ENCODE assay signal across 20 mouse cellular contexts in the genomic region with DNA sequence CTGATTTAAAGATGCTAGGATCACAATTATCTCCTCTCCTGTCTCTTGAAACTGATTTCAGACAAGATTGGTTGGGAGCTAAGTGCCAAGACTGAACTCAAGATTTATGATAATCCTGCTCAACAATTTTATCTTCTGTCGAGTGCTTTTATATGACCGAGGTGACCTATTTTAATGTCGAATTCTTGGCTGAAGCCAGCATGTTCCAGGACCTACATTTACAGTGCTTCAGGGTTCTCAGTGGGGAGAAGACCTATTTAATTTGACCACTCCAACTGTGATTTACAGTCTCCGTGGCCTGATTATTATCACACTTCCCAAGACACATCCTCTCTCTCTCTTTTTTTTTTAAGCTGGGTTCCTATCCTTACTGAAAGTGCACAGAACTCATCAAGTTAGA.
A peak's percentile ranks its signal among the peaks of the same experiment; 100 is the strongest.
DNase-seq lines count a peak whose midpoint lies in the region; ATAC-seq and TF ChIP-seq lines count a peak whose summit lies in the region.
"Had no signal": no experiment of that assay in that cellular context is flagged by ENCODE, and none has a peak within 500 bp of the region (broad histone marks: within the 10 kb centered on the region; RNA-seq: fewer than 3 reads in every experiment).

No protein-coding gene starts in this region.

- H3K27ac ChIP-seq in intestine, postnatal 0 days (ENCODE audit: low read depth, low read length) = no peak overlapping the region
- H3K27ac ChIP-seq: embryonic facial prominence, embryonic 10.5 days; embryonic facial prominence, embryonic 12.5 days had no signal

- no peak overlapping the region for H3K4me3 ChIP-seq in intestine, postnatal 0 days (ENCODE audit: low read depth, low read length)
- H3K4me3 ChIP-seq: embryonic facial prominence, embryonic 10.5 days; embryonic facial prominence, embryonic 12.5 days had no signal

- H3K4me2 ChIP-seq in intestine, postnatal 0 days (replicated peaks; ENCODE audit: low read depth) = no peak overlapping the region
- H3K4me2 ChIP-seq: embryonic facial prominence, embryonic 12.5 days had no signal

- H3K9me3 ChIP-seq in intestine, postnatal 0 days (ENCODE audit: control insufficient read depth) = no peaks in the 10 kb centered on the region
- H3K9me3 ChIP-seq: embryonic facial prominence, embryonic 10.5 days; embryonic facial prominence, embryonic 12.5 days; G1E had no signal

- peak; percentile 76 for ATAC-seq in cerebellum, adult (ENCODE audit: insufficient number of reproducible peaks, low FRiP score, low TSS enrichment)
- ATAC-seq in intestine, postnatal 0 days = no peak
- ATAC-seq: activated CD4-positive, CD25-positive, alpha-beta regulatory T cell, adult 4 months; CD4-positive, CD25-positive, alpha-beta regulatory T cell, adult 4 months; forebrain, embryonic 14.5 days; forebrain, embryonic 16.5 days; Patski had no signal

- WGBS in intestine, postnatal 0 days = 77% methylated on average over 4 of the region's 4 CpGs

- DNase-seq in cerebellum, adult 11 months = no peak
- DNase-seq in cerebellum, adult 8-10 months = peak; percentile 27
- DNase-seq in cerebellum, postnatal 4 days (ENCODE audit: low spot score in 2 of 2) = no peak
- DNase-seq in kidney, postnatal 14 days = peak; percentile 6
- no peak for DNase-seq in kidney, postnatal 4 days
- DNase-seq in cerebellum, adult 9-11 months = peak; percentile 53
- DNase-seq: adrenal gland, adult 8-10 months; adrenal gland, postnatal 25 days; B cell, adult 2 months had no signal

- no peaks in the 10 kb centered on the region for H3K27me3 ChIP-seq in intestine, postnatal 0 days (replicated peaks; ENCODE audit: control insufficient read depth, insufficient read depth, low read length)
- H3K27me3 ChIP-seq: CH12.LX; embryonic facial prominence, embryonic 12.5 days had no signal

- no peak overlapping the region for H3K9ac ChIP-seq in intestine, postnatal 0 days (ENCODE audit: low read depth, low read length)
- H3K9ac ChIP-seq: embryonic facial prominence, embryonic 12.5 days had no signal

- H3K36me3 ChIP-seq in intestine, postnatal 0 days (ENCODE audit: control insufficient read depth, insufficient read depth) = no peaks in the 10 kb centered on the region
- H3K36me3 ChIP-seq: embryonic facial prominence, embryonic 10.5 days; embryonic facial prominence, embryonic 12.5 days; G1E had no signal

- no peak for TF ChIP-seq CTCF in intestine, postnatal 0 days (IDR thresholded peaks at IDR 0.05; ENCODE audit: low read depth)

- no peaks in the 10 kb centered on the region for H3K4me1 ChIP-seq in intestine, postnatal 0 days (replicated peaks; ENCODE audit: control insufficient read depth, insufficient read depth, low read length)
- H3K4me1 ChIP-seq: embryonic facial prominence, embryonic 10.5 days; embryonic facial prominence, embryonic 12.5 days had no signal

Comparison
In these comparisons a context has a peak if more than half of its experiments do, and no peak if none do; other contexts are left out.
1. DNase-seq: peak in cerebellum, adult 8-10 months (single experiment), kidney, postnatal 14 days (single experiment) and cerebellum, adult 9-11 months (single experiment); none in cerebellum, adult 11 months (single experiment), cerebellum, postnatal 4 days (0 of 2) and kidney, postnatal 4 days (0 of 2).